Mouse (Mus musculus) adrenal gland, postnatal 10 days (tissue): Measurements from ENCODE around the gene Peli3. TPM values are rescaled to one million over a fixed set of nuclear protein-coding genes. Genes with fewer than 3 reads are reported as not detected.
A peak's percentile ranks its signal among the peaks of the same experiment; 100 is the strongest.

Experiments
- DNase-seq: peaks from one replicate; pipeline ENCODE4 v3.0.0; 2021; ENCODE audit warnings: mixed read lengths
- total RNA-seq, 2 experiments: library from RNA; stranded (reverse); gene quantifications; 2 replicates each; pipeline ENCODE4 v1.2.3; 2021

Gene Peli3
- total RNA-seq, 2 experiments from 2014 or later: 2.8 to 3.9 TPM

GRCm38 (mm10) chr19:4915924-4916603, 26.9 kb downstream of the Peli3 start:
- peak; percentile 57 for DNase-seq

DNA sequence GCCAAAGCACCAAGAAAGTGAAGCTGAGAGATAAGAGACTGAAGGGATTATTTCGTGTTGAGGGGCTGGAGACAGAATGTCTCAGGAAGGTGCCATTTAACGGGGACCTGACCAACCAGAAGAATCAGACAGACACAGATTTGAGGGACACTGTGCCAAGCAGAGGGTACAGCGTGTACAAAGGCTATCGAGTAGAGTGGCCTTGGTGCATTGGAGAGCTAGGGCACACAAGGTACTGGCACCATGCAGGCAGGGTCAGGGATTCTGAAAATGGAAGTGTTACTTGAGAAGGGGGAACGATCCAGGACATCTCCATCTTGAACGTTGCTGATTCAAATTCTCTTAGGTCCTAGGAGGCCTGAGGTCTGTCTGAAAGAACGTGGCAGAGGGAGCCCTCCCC, 33.6 kb downstream of the Peli3 start:
- DNase-seq: no peak

DNA sequence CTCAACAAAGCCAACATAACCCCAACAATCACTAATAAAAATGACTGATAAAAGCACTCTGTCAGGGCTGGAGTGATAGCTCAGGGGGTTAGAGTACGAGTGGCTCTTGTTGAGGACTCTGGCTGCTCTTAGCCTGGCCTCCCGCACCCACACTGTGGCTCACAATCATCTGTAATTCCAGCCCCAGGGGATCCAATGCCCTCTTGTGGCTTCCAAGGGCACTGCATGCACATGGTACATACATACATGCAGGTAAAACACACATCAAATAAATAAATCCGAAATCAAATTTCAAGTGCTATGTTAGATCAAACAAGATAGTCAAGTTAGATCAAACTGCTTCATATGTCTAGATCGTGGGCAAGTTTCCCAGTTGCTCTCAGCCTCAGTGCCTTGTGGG, 34.8 kb downstream of the Peli3 start:
- DNase-seq: peak; percentile 45

DNA sequence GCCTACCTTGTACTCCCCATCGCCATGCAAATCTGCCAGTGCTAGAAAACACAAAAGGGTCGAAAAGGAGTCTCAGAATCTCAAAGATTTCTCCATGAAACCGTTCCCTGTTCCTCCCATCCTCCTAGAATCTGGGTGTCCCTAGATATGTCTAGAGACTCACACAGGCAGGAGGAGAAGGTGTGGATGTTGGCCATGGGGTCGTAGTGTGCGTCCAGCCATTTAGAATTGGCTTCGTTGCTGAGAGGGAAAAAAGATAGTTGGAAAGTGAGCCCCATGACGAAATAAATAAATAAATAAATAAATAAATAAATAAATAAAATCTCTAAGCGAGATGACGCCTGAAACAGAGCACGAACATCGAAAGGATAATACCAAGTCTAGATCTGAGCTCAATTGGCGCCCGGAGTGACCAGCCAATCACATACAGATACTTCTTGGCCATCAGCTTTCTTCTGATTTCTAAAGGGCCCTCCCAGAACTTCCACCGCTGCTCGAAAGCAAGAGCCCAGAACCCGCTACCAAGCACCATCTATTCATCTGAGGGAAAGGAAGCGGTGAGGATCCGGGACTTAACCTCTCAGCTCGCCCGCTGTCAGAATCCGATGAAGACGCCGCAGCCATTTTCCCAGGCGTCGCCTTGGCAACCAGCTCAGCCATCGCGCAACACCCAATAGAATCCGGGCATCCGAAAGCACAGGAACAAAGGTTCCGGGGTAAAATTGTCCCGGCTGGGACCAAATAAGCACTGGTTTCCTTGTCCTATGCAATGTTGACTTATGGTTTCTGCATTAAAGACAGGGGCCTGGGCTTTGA, 36.7 kb downstream of the Peli3 start, which contains the start of gene Bbs1:
Bbs1 (minus strand) TSS at position 650 of the 816 bp plus-strand sequence.
- DNase-seq: peak; percentile 88

DNA sequence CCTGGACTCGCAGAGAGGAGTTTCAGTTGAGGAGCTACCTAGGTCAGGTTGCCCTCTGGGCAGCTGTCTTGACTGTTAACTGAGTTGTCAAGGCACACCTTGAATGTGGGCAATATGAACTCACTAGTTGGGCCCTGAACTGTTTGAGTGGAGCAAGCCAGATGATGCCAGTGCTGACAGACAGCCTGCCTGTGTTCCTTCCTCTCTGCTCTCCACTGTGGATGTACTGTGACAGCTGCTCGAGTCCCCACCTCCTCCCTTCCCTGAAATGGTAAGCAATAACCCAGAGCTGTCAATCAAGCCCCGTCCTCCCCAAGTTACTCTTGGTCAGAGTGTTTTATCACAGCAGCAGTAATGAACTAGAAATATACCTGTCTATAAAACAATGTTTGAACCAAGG, 43.0 kb downstream of the Peli3 start:
- DNase-seq: no peak

GRCm38 (mm10) chr19:4898972-4899371, 44.0 kb downstream of the Peli3 start:
- DNase-seq: no peak

- DNase-seq: no peak
Observed at GRCm38 (mm10) chr19:4896780-4897520, 46.0 kb downstream of the Peli3 start.

- DNase-seq: no peak
Observed at GRCm38 (mm10) chr19:4891798-4892197, 51.1 kb downstream of the Peli3 start.

DNA sequence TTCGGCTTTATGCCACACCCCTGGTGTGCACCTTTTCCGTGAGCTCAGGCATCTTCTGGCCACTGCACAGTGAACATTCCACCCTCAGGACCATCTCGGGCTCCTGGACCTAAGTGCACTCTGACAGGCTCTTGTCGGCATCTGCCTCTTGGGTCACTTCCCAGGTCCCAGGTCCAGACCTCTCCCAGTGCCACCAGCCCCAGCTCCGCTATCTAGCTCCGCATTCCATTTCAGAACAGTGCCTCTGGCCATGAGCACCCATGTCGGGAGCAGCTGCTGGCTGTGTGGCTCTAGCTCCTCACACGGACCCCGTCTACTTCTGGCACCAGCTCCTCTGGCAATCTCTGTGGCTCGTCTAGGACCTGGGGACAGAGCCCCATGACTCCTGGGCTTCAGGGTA, 53.1 kb downstream of the Peli3 start:
- DNase-seq: no peak

GRCm38 (mm10) chr19:4883961-4884360, 59.0 kb downstream of the Peli3 start:
- no peak for DNase-seq

Other genes starting within 250 kb of the Peli3 start
- gene Gm960, start 244.5 kb downstream of the Peli3 start, total RNA-seq: under 1 TPM in 1 of 2 experiments, not detected in 1; 0.97 TPM
- 1 to 10 TPM; 4.7 to 7.3 TPM for gene Sptbn2, start 232.0 kb downstream of the Peli3 start, total RNA-seq
- gene Rbm4b, start 186.6 kb downstream of the Peli3 start, total RNA-seq: 10 to 100 TPM; 11.2 to 13.1 TPM
- gene Rbm4, start 149.2 kb downstream of the Peli3 start, total RNA-seq: 10 to 100 TPM; 50.6 to 60.8 TPM
- gene Gm21992, start 131.5 kb downstream of the Peli3 start, total RNA-seq: 10 to 100 TPM; 18.7 to 19.9 TPM
- 10 to 100 TPM; 47.0 to 50.2 TPM for gene Rbm14, start 131.5 kb downstream of the Peli3 start, total RNA-seq
- 100 to 1,000 TPM; 109 to 114 TPM for gene Ccs, start 103.8 kb downstream of the Peli3 start, total RNA-seq
- gene Ccdc87, start 103.8 kb downstream of the Peli3 start, total RNA-seq: under 1 TPM in 1 of 2 experiments, not detected in 1; 0.12 TPM
- gene Ctsf, start 88.0 kb downstream of the Peli3 start, total RNA-seq: 100 to 1,000 TPM; 205 to 216 TPM
- 10 to 100 TPM; 70.8 to 96.2 TPM for gene Actn3, start 65.2 kb downstream of the Peli3 start, total RNA-seq
- gene Zdhhc24, start 64.5 kb downstream of the Peli3 start, total RNA-seq: 10 to 100 TPM; 12.5 to 13.9 TPM
- gene Bbs1, start 36.5 kb downstream of the Peli3 start, total RNA-seq: 10 to 100 TPM in 1 of 2 experiments, 1 to 10 TPM in 1; 7.4 to 10.3 TPM
- gene Dpp3, start 14.8 kb downstream of the Peli3 start, total RNA-seq: 10 to 100 TPM; 74.1 to 83.4 TPM
- gene Mrpl11, start 19.0 kb upstream of the Peli3 start, total RNA-seq: 10 to 100 TPM; 72.0 to 75.1 TPM
- under 1 TPM; 0.15 to 0.24 TPM for gene Npas4, start 47.2 kb upstream of the Peli3 start, total RNA-seq
- gene Slc29a2, start 80.7 kb upstream of the Peli3 start, total RNA-seq: 1 to 10 TPM; 3.2 to 5.1 TPM
- 10 to 100 TPM; 28.7 to 35.7 TPM for gene B4gat1, start 95.7 kb upstream of the Peli3 start, total RNA-seq
- gene AC124502.3, start 95.8 kb upstream of the Peli3 start, total RNA-seq: 1 to 10 TPM; 1.8 to 2.8 TPM
- 10 to 100 TPM; 22.1 to 25.4 TPM for gene Brms1, start 98.2 kb upstream of the Peli3 start, total RNA-seq
- 1 to 10 TPM; 1.7 to 3.7 TPM for gene Rin1, start 107.4 kb upstream of the Peli3 start, total RNA-seq
- gene Cd248, start 125.0 kb upstream of the Peli3 start, total RNA-seq: 10 to 100 TPM; 28.1 to 37.5 TPM
- gene Tmem151a, start 142.4 kb upstream of the Peli3 start, total RNA-seq: 1 to 10 TPM; 2.4 to 3.2 TPM
- gene Yif1a, start 145.4 kb upstream of the Peli3 start, total RNA-seq: 10 to 100 TPM; 88.3 to 96.8 TPM
- gene Cnih2, start 155.4 kb upstream of the Peli3 start, total RNA-seq: 1 to 10 TPM; 5.0 to 5.1 TPM
- gene Rab1b, start 163.9 kb upstream of the Peli3 start, total RNA-seq: 100 to 1,000 TPM; 179 to 197 TPM
- 10 to 100 TPM; 28.0 to 40.2 TPM for gene Klc2, start 175.4 kb upstream of the Peli3 start, total RNA-seq